Mouse (Mus musculus) liver, embryonic 14.5 days (tissue): ENCODE data around the gene Igfbp3.

Experiments
- CTCF ChIP-seq: IDR thresholded peaks from 2 replicates; pipeline ENCODE4 v1.5.1; 2016; ENCODE audit warnings: antibody characterized with exemption, low read depth, control low read depth
- EP300 ChIP-seq: IDR thresholded peaks from 2 replicates; pipeline ENCODE4 v1.6.1; 2016; ENCODE audit warnings: antibody characterized with exemption, low read depth

- TF ChIP-seq CTCF (peak; percentile 61), EP300 (no peak)
Measured at GRCm38 (mm10) chr11:7199736-7200392, 13.9 kb downstream of the Igfbp3 start.
